Mouse (Mus musculus): Measurements from ENCODE around the gene Npas3.
A peak's percentile ranks its signal among the peaks of the same experiment; 100 is the strongest.

Npas3 gene

GRCm38 (mm10) chr12:54053598-54053997 lies 805.1 kb downstream of the Npas3 start:
- DNase-seq (ENCODE audit: low read depth, low spot score): no peak

GRCm38 (mm10) chr12:54060732-54061131 lies 812.3 kb downstream of the Npas3 start:
- peak; percentile 75 for DNase-seq (ENCODE audit: low read depth, low spot score)

- DNase-seq (ENCODE audit: low read depth, low spot score): no peak
Measured at GRCm38 (mm10) chr12:54061168-54061567, 812.7 kb downstream of the Npas3 start.

GRCm38 (mm10) chr12:54064986-54065385 lies 816.5 kb downstream of the Npas3 start:
- DNase-seq (ENCODE audit: low read depth, low spot score): no peak

GRCm38 (mm10) chr12:54065607-54066006 lies 817.1 kb downstream of the Npas3 start:
- no peak for DNase-seq (ENCODE audit: low read depth, low spot score)

- no peak for DNase-seq (ENCODE audit: low read depth, low spot score)
Measured at GRCm38 (mm10) chr12:54067419-54067818, 818.9 kb downstream of the Npas3 start.

GRCm38 (mm10) chr12:54067886-54068756 lies 819.6 kb downstream of the Npas3 start:
- no peak for DNase-seq (ENCODE audit: low read depth, low spot score)

GRCm38 (mm10) chr12:54068757-54069146 lies 820.3 kb downstream of the Npas3 start:
- no peak for DNase-seq (ENCODE audit: low read depth, low spot score)

GRCm38 (mm10) chr12:54074012-54074411 lies 825.5 kb downstream of the Npas3 start:
- no peak for DNase-seq (ENCODE audit: low read depth, low spot score)

GRCm38 (mm10) chr12:54080996-54081395 lies 832.5 kb downstream of the Npas3 start:
- no peak for DNase-seq (ENCODE audit: low read depth, low spot score)

- no peak for DNase-seq (ENCODE audit: low read depth, low spot score)
Measured at GRCm38 (mm10) chr12:54093729-54094128, 845.3 kb downstream of the Npas3 start.

- peak; percentile 19 for DNase-seq (ENCODE audit: low read depth, low spot score)
Measured at GRCm38 (mm10) chr12:54096492-54096891, 848.0 kb downstream of the Npas3 start.

- no peak for DNase-seq (ENCODE audit: low read depth, low spot score)
Measured at GRCm38 (mm10) chr12:54098136-54098535, 849.7 kb downstream of the Npas3 start.

- peak; percentile 87 for DNase-seq (ENCODE audit: low read depth, low spot score)
Measured at GRCm38 (mm10) chr12:54098785-54099184, 850.3 kb downstream of the Npas3 start.

GRCm38 (mm10) chr12:54099458-54099857 lies 851.0 kb downstream of the Npas3 start:
- DNase-seq (ENCODE audit: low read depth, low spot score): no peak

- no peak for DNase-seq (ENCODE audit: low read depth, low spot score)
Measured at GRCm38 (mm10) chr12:54101307-54101870, 852.9 kb downstream of the Npas3 start.

- no peak for DNase-seq (ENCODE audit: low read depth, low spot score)
Measured at GRCm38 (mm10) chr12:54102500-54102899, 854.0 kb downstream of the Npas3 start.

GRCm38 (mm10) chr12:54105531-54105930 lies 857.1 kb downstream of the Npas3 start:
- peak; percentile 65 for DNase-seq (ENCODE audit: low read depth, low spot score)

- no peak for DNase-seq (ENCODE audit: low read depth, low spot score)
Measured at GRCm38 (mm10) chr12:54105946-54106345, 857.5 kb downstream of the Npas3 start.

- no peak for DNase-seq (ENCODE audit: low read depth, low spot score)
Measured at GRCm38 (mm10) chr12:54110342-54110741, 861.9 kb downstream of the Npas3 start.

GRCm38 (mm10) chr12:54110930-54111329 lies 862.5 kb downstream of the Npas3 start:
- DNase-seq (ENCODE audit: low read depth, low spot score): no peak

- no peak for DNase-seq (ENCODE audit: low read depth, low spot score)
Measured at GRCm38 (mm10) chr12:54120386-54120785, 871.9 kb downstream of the Npas3 start.

- no peak for DNase-seq (ENCODE audit: low read depth, low spot score)
Measured at GRCm38 (mm10) chr12:54121286-54121685, 872.8 kb downstream of the Npas3 start.
